9 mouse cellular contexts compared by ENCODE assay signal in genomic region chr10:88504481-88504880, GRCm38 (mm10). TPM values are rescaled to one million over a fixed set of nuclear protein-coding genes. Genes with fewer than 3 reads are reported as not detected.
DNase-seq lines count a peak whose midpoint lies in the region; ATAC-seq lines count a peak whose summit lies in the region.
"Had no signal": no experiment of that assay in that cellular context is flagged by ENCODE, and none has a peak within 500 bp of the region (broad histone marks: within the 10 kb centered on the region; RNA-seq: fewer than 3 reads in every experiment).

No protein-coding gene starts in this region.

- peak overlapping the region; percentile 82; the same call in 1 of the 2 replicates for H3K4me3 ChIP-seq in intestine, embryonic 14.5 days (ENCODE audit: low read depth, low read length)
- no peak overlapping the region for H3K4me3 ChIP-seq in midbrain, embryonic 12.5 days

- H3K4me2 ChIP-seq in intestine, embryonic 14.5 days (ENCODE audit: low read length): peak overlapping the region; percentile 69
- H3K4me2 ChIP-seq in midbrain, embryonic 12.5 days (replicated peaks): peak overlapping the region; percentile 64

- H3K9ac ChIP-seq in intestine, embryonic 14.5 days (ENCODE audit: low read length): peak overlapping the region; percentile 66
- H3K9ac ChIP-seq in midbrain, embryonic 12.5 days (replicated peaks): no peak overlapping the region

- H3K27me3 ChIP-seq in intestine, embryonic 14.5 days (replicated peaks; ENCODE audit: control insufficient read depth, insufficient read depth, low read length): no peaks in the 10 kb centered on the region
- H3K27me3 ChIP-seq in midbrain, embryonic 12.5 days: no peaks in the 10 kb centered on the region

- H3K9me3 ChIP-seq in intestine, embryonic 14.5 days (ENCODE audit: control insufficient read depth, low read length): no peaks in the 10 kb centered on the region
- no peaks in the 10 kb centered on the region for H3K9me3 ChIP-seq in midbrain, embryonic 12.5 days

- 58% methylated on average over 3 of the region's 3 CpGs for WGBS in intestine, embryonic 14.5 days
- WGBS in midbrain, embryonic 12.5 days: 48% methylated on average over 3 of the region's 3 CpGs

- ATAC-seq in intestine, embryonic 14.5 days (replicated peaks; ENCODE audit: low FRiP score, low TSS enrichment, low read depth): no peak
- ATAC-seq in midbrain, embryonic 12.5 days (ENCODE audit: low FRiP score, low read depth): no peak

- no peaks in the 10 kb centered on the region for H3K36me3 ChIP-seq in intestine, embryonic 14.5 days (ENCODE audit: control insufficient read depth, insufficient read depth, low read length)
- no peaks in the 10 kb centered on the region for H3K36me3 ChIP-seq in midbrain, embryonic 12.5 days

- peaks cover 4% of the 10 kb centered on the region for H3K4me1 ChIP-seq in intestine, embryonic 14.5 days (replicated peaks; ENCODE audit: control insufficient read depth, insufficient read depth, low read length)
- H3K4me1 ChIP-seq in midbrain, embryonic 12.5 days: peaks cover 16% of the 10 kb centered on the region; the same call in 1 of the 2 replicates

- peak; percentile 83 for DNase-seq in heart, adult 11 months
- DNase-seq in heart, adult 9 months (ENCODE audit: low spot score in 2 of 2): no peak
- DNase-seq in adrenal gland, postnatal 14 days: peak; percentile 35
- no peak for DNase-seq in intestine, embryonic 14.5 days (ENCODE audit: low spot score)
- DNase-seq in ovary, postnatal 14 days (ENCODE audit: low spot score): no peak
- DNase-seq in yolk sac, embryonic 10.5 days (ENCODE audit: low spot score): no peak
- no peak for DNase-seq in cerebellum, postnatal 4 days (ENCODE audit: low spot score in 2 of 2)

- peak overlapping the region; percentile 62 for H3K27ac ChIP-seq in intestine, embryonic 14.5 days (ENCODE audit: low read depth)
- H3K27ac ChIP-seq in midbrain, embryonic 12.5 days (replicated peaks): no peak overlapping the region

RNA-seq across cellular contexts. Expression of gene Chpt1, which starts 0.6 kb away (rescaled TPM):
- 272 and 287 TPM in 2 replicates for total RNA-seq in adrenal gland, postnatal 14 days (2021)
- polyA plus RNA-seq in intestine, embryonic 14.5 days (2014; fragmentation: Nextera tagmentation; extraction: Ambion mirVana): 21.2 and 37.9 TPM in 2 replicates
- polyA plus RNA-seq in midbrain, embryonic 12.5 days (2016; fragmentation: Nextera tagmentation; extraction: Ambion mirVana): 15.5 and 16.4 TPM in 2 replicates

RNA-seq across cellular contexts. Expression of gene Sycp3, which starts 45.1 kb away (rescaled TPM):
- 0.85 and 1.8 TPM in 2 replicates for total RNA-seq in adrenal gland, postnatal 14 days (2021)
- 0.23 TPM in 1 of 2 replicates, not detected in the other for polyA plus RNA-seq in intestine, embryonic 14.5 days (2014; fragmentation: Nextera tagmentation; extraction: Ambion mirVana)
- polyA plus RNA-seq in midbrain, embryonic 12.5 days (2016; fragmentation: Nextera tagmentation; extraction: Ambion mirVana): 0.25 TPM in 1 of 2 replicates, not detected in the other
- polyA plus RNA-seq: embryonic facial prominence, embryonic 11.5 days had no signal

Comparison
In these comparisons a context has a peak if more than half of its experiments do, and no peak if none do; other contexts are left out.
1. DNase-seq: peak in heart, adult 11 months (single experiment) and adrenal gland, postnatal 14 days (single experiment); none in heart, adult 9 months (0 of 2), intestine, embryonic 14.5 days (single experiment), ovary, postnatal 14 days (single experiment), yolk sac, embryonic 10.5 days (single experiment) and cerebellum, postnatal 4 days (0 of 2).